Mouse (Mus musculus) myocyte (in vitro differentiated cells): ENCODE data around the gene Atxn3.

Experiments used
- MAX ChIP-seq: IDR thresholded peaks from one replicate; pipeline ENCODE4 v1.6.1; 2011; ENCODE audit warnings: low read depth, mild to moderate bottlenecking, control low read depth
- POLR2A ChIP-seq: IDR thresholded peaks from one replicate; pipeline ENCODE4 v1.6.1; 2011; ENCODE audit warnings: low read depth, mild to moderate bottlenecking, control low read depth, moderate library complexity; ENCODE audit not compliant: insufficient read length
- TCF12 ChIP-seq: IDR thresholded peaks from one replicate; pipeline ENCODE4 v1.6.1; 2011; ENCODE audit warnings: mild to moderate bottlenecking, control low read depth; ENCODE audit not compliant: poor library complexity, insufficient read depth, severe bottlenecking

GRCm38 (mm10) chr12:101975167-101975600 lies 17.1 kb upstream of the Atxn3 start:
- TF ChIP-seq POLR2A (no peak), TCF12 (no peak), MAX (no peak)
